Mouse (Mus musculus) limb, embryonic 10.5 days (tissue): Measurements from ENCODE around the gene Kcne1. TPM values are rescaled to one million over a fixed set of nuclear protein-coding genes. Genes with fewer than 3 reads are reported as not detected.

Source experiments
- DNase-seq: peaks from one replicate; pipeline ENCODE4 v3.0.0-alpha.2; 2017; ENCODE audit warnings: low spot score
- H3K27ac ChIP-seq: fragments of 300-500 bp; sonication (generic); 2 replicates; pipeline ENCODE4 v1.5.1; 2016; ENCODE audit warnings: mild to moderate bottlenecking
- H3K27me3 ChIP-seq: fragments of 300-500 bp; sonication (generic); 2 replicates; pipeline ENCODE4 v1.6.1; 2016; ENCODE audit warnings: low read depth, mild to moderate bottlenecking; ENCODE audit not compliant: poor library complexity, severe bottlenecking
- H3K36me3 ChIP-seq: fragments of 300-500 bp; sonication (generic); 2 replicates; pipeline ENCODE4 v1.6.1; 2016; ENCODE audit warnings: mild to moderate bottlenecking, moderate library complexity
- H3K4me1 ChIP-seq: fragments of 300-500 bp; sonication (generic); 2 replicates; pipeline ENCODE4 v1.6.1; 2016
- H3K4me3 ChIP-seq: fragments of 300-500 bp; sonication (generic); 2 replicates; pipeline ENCODE4 v1.5.1; 2016; ENCODE audit warnings: mild to moderate bottlenecking, moderate library complexity
- H3K9me3 ChIP-seq: fragments of 300-500 bp; sonication (generic); replicated peaks from 2 replicates; pipeline ENCODE4 v1.6.1; 2016; ENCODE audit warnings: mild to moderate bottlenecking
- WGBS: fragments of 180-500 bp; shearing (Covaris S2); methylation state at CpG from one replicate; pipeline ENCODE4 v1.1.7; 2016; 5-methylcytosine and 5-hydroxymethylcytosine counted together
- polyA plus RNA-seq: library from polyadenylated mRNA; unstranded; fragments of >200 nt; fragmentation: Nextera tagmentation; extraction: Ambion mirVana; gene quantifications from 2 replicates; pipeline ENCODE4 v1.2.1, GENCODE M21; 2016

Kcne1 gene
- polyA plus RNA-seq, 1 experiment from 2014 or later: 0.05 TPM

GRCm38 (mm10) chr16:92320361-92320760 is 38.9 kb downstream of the Kcne1 start:
- no peak for DNase-seq
- Histone ChIP-seq H3K4me3 (no peak overlapping the region), H3K27ac (no peak overlapping the region), H3K9me3 (no peaks in the 10 kb centered on the region), H3K36me3 (no peaks in the 10 kb centered on the region; the same call in 1 of the 2 replicates), H3K27me3 (no peaks in the 10 kb centered on the region), H3K4me1 (peaks cover 11% of the 10 kb centered on the region)
- 90% methylated on average over 3 of the region's 3 CpGs for WGBS

DNA sequence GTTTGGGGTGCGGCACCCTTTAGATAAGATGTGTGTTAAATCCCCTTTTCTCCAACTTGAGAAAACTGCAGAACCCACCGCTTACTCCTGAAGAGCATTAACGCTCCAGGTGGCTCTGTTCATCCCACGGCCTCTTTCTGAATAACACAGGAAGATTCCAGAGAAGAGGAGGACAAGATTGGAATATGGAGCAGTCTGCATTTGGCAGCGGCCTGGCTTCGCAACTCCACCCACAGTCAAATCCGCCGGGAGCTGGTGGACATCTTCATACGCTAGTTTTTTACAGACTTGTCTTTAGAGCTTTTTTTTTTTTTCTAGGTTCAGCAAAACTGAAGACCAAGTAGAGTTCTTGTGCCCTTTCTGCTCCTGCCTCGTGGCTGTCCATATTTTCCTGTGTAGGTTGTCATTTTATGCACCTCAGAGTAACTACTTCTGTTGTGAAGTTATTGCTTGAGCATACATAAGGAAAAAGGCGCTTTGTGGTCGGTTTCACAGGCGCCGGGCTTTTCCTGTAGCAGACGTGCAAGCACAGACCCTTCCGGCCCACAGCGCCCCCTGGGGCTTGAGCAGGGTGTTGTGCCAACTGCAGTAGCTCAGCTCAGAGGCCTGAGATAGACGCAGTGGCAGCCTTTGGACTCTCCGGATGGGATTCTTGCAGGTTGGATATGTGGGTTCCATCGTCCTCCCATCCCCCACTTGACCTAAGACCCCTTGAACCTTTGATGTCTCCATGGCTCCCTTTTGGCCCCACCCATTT is 39.7 kb downstream of the Kcne1 start:
- Histone ChIP-seq H3K9me3 (no peaks in the 10 kb centered on the region), H3K4me3 (no peak overlapping the region), H3K36me3 (no peaks in the 10 kb centered on the region; the same call in 1 of the 2 replicates), H3K4me1 (peaks cover 6% of the 10 kb centered on the region), H3K27ac (no peak overlapping the region), H3K27me3 (no peaks in the 10 kb centered on the region)
- DNase-seq: peak; percentile 52
- 65% methylated on average over 20 of the region's 20 CpGs for WGBS

- Histone ChIP-seq H3K4me3 (no peak overlapping the region), H3K27me3 (no peaks in the 10 kb centered on the region), H3K27ac (no peak overlapping the region), H3K4me1 (peaks cover 8% of the 10 kb centered on the region), H3K36me3 (peaks cover 22% of the 10 kb centered on the region), H3K9me3 (no peaks in the 10 kb centered on the region)
- DNase-seq: no peak
- 74% methylated on average over 7 of the region's 7 CpGs for WGBS
Observed at GRCm38 (mm10) chr16:92316049-92316738, 43.1 kb downstream of the Kcne1 start.

DNA sequence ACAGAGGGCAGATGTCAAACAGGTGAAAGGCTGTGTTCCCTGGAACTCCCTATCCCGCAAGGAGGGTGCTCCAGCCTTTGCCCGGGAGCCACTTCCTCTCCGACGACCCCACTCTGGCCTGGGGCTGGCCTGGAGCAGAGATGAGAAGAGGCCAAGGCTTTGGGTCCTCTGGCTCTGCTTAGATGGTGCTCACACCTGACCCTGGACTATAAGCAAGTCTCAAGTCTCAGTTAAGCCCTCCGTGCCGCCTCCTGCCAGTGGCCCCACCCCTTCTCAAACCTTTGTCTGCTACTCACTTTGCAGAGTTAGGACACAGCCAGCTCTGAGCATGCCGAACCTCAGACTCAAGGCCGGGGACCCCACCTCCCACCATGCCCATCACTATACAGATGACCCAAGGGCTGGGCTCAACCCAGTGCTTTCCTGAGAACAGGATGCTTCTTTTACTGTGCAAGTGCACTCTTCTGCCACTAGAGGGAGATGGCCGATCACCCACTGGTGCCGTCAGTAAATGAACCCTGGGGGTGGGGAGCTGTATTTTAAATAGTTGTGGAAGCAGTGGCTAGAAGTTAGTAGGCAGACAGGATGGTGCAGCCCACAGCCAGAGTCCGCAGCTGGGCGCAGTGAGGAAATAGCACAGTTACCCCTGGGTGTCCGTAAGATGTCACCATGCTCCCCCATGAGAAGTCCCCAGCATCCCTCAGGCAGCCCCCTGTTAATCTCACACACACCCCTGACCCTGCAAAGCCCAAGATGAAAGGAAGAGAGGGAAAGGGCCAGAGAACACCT is 45.1 kb downstream of the Kcne1 start:
- Histone ChIP-seq H3K4me3 (no peak overlapping the region), H3K27ac (no peak overlapping the region), H3K9me3 (no peaks in the 10 kb centered on the region), H3K4me1 (peaks cover 14% of the 10 kb centered on the region), H3K27me3 (no peaks in the 10 kb centered on the region), H3K36me3 (peaks cover 29% of the 10 kb centered on the region)
- 53% methylated on average over 13 of the region's 13 CpGs for WGBS
- DNase-seq: peak; percentile 65

- Histone ChIP-seq H3K9me3 (no peaks in the 10 kb centered on the region), H3K4me3 (no peak overlapping the region), H3K36me3 (peaks cover 61% of the 10 kb centered on the region), H3K27ac (no peak overlapping the region), H3K27me3 (no peaks in the 10 kb centered on the region), H3K4me1 (peaks cover 20% of the 10 kb centered on the region)
- no peak for DNase-seq
- WGBS: 40% methylated on average over 4 of the region's 4 CpGs
Observed at GRCm38 (mm10) chr16:92309126-92309525, 50.1 kb downstream of the Kcne1 start.

GRCm38 (mm10) chr16:92307947-92308346 is 51.3 kb downstream of the Kcne1 start:
- Histone ChIP-seq H3K4me3 (no peak overlapping the region), H3K9me3 (no peaks in the 10 kb centered on the region), H3K36me3 (peaks cover 56% of the 10 kb centered on the region), H3K4me1 (peaks cover 27% of the 10 kb centered on the region), H3K27ac (no peak overlapping the region), H3K27me3 (no peaks in the 10 kb centered on the region)
- 90% methylated on average over 3 of the region's 3 CpGs for WGBS
- DNase-seq: no peak

GRCm38 (mm10) chr16:92305519-92305918 is 53.7 kb downstream of the Kcne1 start:
- Histone ChIP-seq H3K27me3 (no peaks in the 10 kb centered on the region), H3K4me3 (no peak overlapping the region), H3K36me3 (peaks cover 32% of the 10 kb centered on the region), H3K27ac (no peak overlapping the region), H3K9me3 (no peaks in the 10 kb centered on the region), H3K4me1 (peaks cover 49% of the 10 kb centered on the region)
- DNase-seq: no peak
- 92% methylated on average over 2 of the region's 2 CpGs for WGBS

- H3K4me3 ChIP-seq: peak overlapping the region; percentile 72
- WGBS: 60% methylated on average over 5 of the region's 5 CpGs
Observed at GRCm38 (mm10) chr16:92302506-92302905, 56.8 kb downstream of the Kcne1 start.

GRCm38 (mm10) chr16:92301989-92302388 is 57.3 kb downstream of the Kcne1 start:
- Histone ChIP-seq H3K27me3 (no peaks in the 10 kb centered on the region), H3K4me3 (peak overlapping the region; percentile 72), H3K4me1 (peaks cover 41% of the 10 kb centered on the region), H3K36me3 (peaks cover 15% of the 10 kb centered on the region), H3K27ac (peak overlapping the region; percentile 90), H3K9me3 (no peaks in the 10 kb centered on the region)
- no peak for DNase-seq
- WGBS: 27% methylated on average over 5 of the region's 5 CpGs

More at GRCm38 (mm10) chr16:92302506-92302905, 56.8 kb downstream of the Kcne1 start:
- Histone ChIP-seq H3K4me1 (peaks cover 41% of the 10 kb centered on the region), H3K27ac (peak overlapping the region; percentile 90; the same call in 1 of the 2 replicates), H3K27me3 (no peaks in the 10 kb centered on the region), H3K9me3 (no peaks in the 10 kb centered on the region), H3K36me3 (peaks cover 20% of the 10 kb centered on the region)
- no peak for DNase-seq

GRCm38 (mm10) chr16:92301412-92301806 is 57.9 kb downstream of the Kcne1 start:
- Histone ChIP-seq H3K4me3 (peak overlapping the region; percentile 72), H3K27me3 (no peaks in the 10 kb centered on the region), H3K27ac (peak overlapping the region; percentile 90), H3K9me3 (no peaks in the 10 kb centered on the region), H3K36me3 (peaks cover 10% of the 10 kb centered on the region; the same call in 1 of the 2 replicates), H3K4me1 (peaks cover 41% of the 10 kb centered on the region)
- no peak for DNase-seq
- under 1% methylated on average over 12 of the region's 12 CpGs for WGBS

DNA sequence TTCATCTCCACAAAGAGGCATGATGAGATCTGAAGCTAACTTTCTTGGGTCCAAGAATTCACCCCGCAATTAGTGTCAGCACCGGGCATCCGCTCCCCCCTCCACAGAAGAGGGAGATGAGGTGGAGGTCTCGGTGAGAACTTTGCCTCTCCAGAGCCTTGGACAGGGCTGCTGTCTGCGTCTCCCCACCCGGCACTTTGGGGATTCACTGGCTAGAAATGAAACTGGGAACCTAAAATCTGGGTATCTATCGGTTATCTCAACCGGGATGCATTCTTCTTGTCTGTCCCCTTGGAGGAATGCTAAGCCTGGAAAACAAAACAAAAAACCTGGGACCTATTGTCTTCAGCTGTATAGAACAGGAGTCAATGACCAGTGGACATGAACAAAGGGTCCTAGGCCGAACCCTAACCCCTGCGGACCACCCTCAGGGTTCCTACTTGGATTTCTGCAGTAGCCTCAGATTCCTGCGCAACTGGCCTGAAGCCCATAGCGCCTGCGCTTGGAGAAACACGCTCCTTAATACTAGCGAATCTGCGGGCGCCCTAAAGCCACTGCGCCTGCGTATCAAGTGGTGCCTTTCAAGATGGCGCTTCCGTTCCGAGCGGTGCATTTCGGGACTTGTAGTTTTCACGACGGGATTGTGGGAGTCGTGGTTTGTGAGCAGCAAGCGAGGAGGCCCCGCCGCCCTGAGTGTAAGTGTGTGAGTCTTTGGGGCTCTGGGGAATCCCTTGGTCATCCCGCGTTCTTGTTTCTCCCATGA is 58.4 kb downstream of the Kcne1 start, which contains the start of gene Smim11:
Smim11 (plus strand) TSS at position 638 of the 763 bp plus-strand sequence.
- DNase-seq: peak; percentile 95
- 10% methylated on average over 32 of the region's 32 CpGs for WGBS

More for the DNA sequence above, 58.4 kb downstream of the Kcne1 start, which contains the start of gene Smim11:
- Histone ChIP-seq H3K27me3 (no peaks in the 10 kb centered on the region), H3K27ac (peak within 1 kb of the TSS; percentile 90), H3K9me3 (no peaks in the 10 kb centered on the region), H3K36me3 (peaks cover 4% of the 10 kb centered on the region; the same call in 1 of the 2 replicates), H3K4me3 (peak within 1 kb of the TSS; percentile 72), H3K4me1 (peaks cover 41% of the 10 kb centered on the region)
